Mouse (Mus musculus): ENCODE data around the gene Bag1. TPM values are rescaled to one million over a fixed set of nuclear protein-coding genes. Genes with fewer than 3 reads are reported as not detected.

The Bag1 gene
- polyA plus RNA-seq, 1 experiment from 2014 or later, result 218 TPM

- Histone ChIP-seq H3K4me1 (no peaks in the 10 kb centered on the region), H3K4me2 (no peak overlapping the region), H3K36me3 (peaks cover 60% of the 10 kb centered on the region), H3K9ac (no peak overlapping the region), H3K9me3 (no peaks in the 10 kb centered on the region), H3K4me3 (no peak overlapping the region), H3K27ac (no peak overlapping the region), H3K27me3 (no peaks in the 10 kb centered on the region)
- no peak for ATAC-seq (ENCODE audit: insufficient number of reproducible peaks, low FRiP score, low TSS enrichment, low read depth)
- WGBS, result 90% methylated on average over 5 of the region's 5 CpGs
Measured at GRCm38 (mm10) chr4:40933694-40934093, 14.4 kb downstream of the Bag1 start.

- Histone ChIP-seq H3K4me2 (no peak overlapping the region), H3K9me3 (no peaks in the 10 kb centered on the region), H3K9ac (no peak overlapping the region), H3K36me3 (peaks cover 20% of the 10 kb centered on the region), H3K4me3 (no peak overlapping the region), H3K27ac (no peak overlapping the region), H3K27me3 (no peaks in the 10 kb centered on the region), H3K4me1 (no peaks in the 10 kb centered on the region)
- ATAC-seq (ENCODE audit: insufficient number of reproducible peaks, low FRiP score, low TSS enrichment, low read depth), result no peak
- WGBS, result 88% methylated on average over 7 of the region's 7 CpGs
Measured at GRCm38 (mm10) chr4:40929046-40929445, 19.0 kb downstream of the Bag1 start.

- Histone ChIP-seq H3K27me3 (no peaks in the 10 kb centered on the region), H3K4me2 (no peak overlapping the region), H3K4me1 (no peaks in the 10 kb centered on the region), H3K9ac (no peak overlapping the region), H3K27ac (no peak overlapping the region), H3K36me3 (no peaks in the 10 kb centered on the region), H3K4me3 (no peak overlapping the region), H3K9me3 (no peaks in the 10 kb centered on the region)
- 61% methylated on average over 3 of the region's 3 CpGs for whole genome bisulfite sequencing
- ATAC-seq (ENCODE audit: insufficient number of reproducible peaks, low FRiP score, low TSS enrichment, low read depth), result no peak
Measured at GRCm38 (mm10) chr4:40925568-40925967, 22.5 kb downstream of the Bag1 start.

GRCm38 (mm10) chr4:40923087-40923651 is 24.9 kb downstream of the Bag1 start:
- ATAC-seq (ENCODE audit: insufficient number of reproducible peaks, low FRiP score, low TSS enrichment, low read depth), result no peak
- Histone ChIP-seq H3K4me1 (peaks cover 7% of the 10 kb centered on the region; the same call in 1 of the 2 replicates), H3K27ac (no peak overlapping the region), H3K4me3 (no peak overlapping the region), H3K4me2 (no peak overlapping the region), H3K27me3 (no peaks in the 10 kb centered on the region), H3K9ac (no peak overlapping the region), H3K9me3 (no peaks in the 10 kb centered on the region), H3K36me3 (no peaks in the 10 kb centered on the region)
- 70% methylated on average over 6 of the region's 6 CpGs for WGBS

- Histone ChIP-seq H3K9me3 (no peaks in the 10 kb centered on the region), H3K4me3 (no peak overlapping the region), H3K9ac (no peak overlapping the region), H3K27me3 (no peaks in the 10 kb centered on the region), H3K36me3 (no peaks in the 10 kb centered on the region), H3K27ac (no peak overlapping the region), H3K4me2 (no peak overlapping the region), H3K4me1 (peaks cover 7% of the 10 kb centered on the region; the same call in 1 of the 2 replicates)
- 63% methylated on average over 3 of the region's 3 CpGs for WGBS
- ATAC-seq (ENCODE audit: insufficient number of reproducible peaks, low FRiP score, low TSS enrichment, low read depth), result no peak
Measured at GRCm38 (mm10) chr4:40921288-40921687, 26.8 kb downstream of the Bag1 start.

GRCm38 (mm10) chr4:40920576-40920975 is 27.5 kb downstream of the Bag1 start:
- no peak overlapping the region for H3K9ac ChIP-seq
- peaks cover 7% of the 10 kb centered on the region; the same call in 1 of the 2 replicates for H3K4me1 ChIP-seq
- ATAC-seq (ENCODE audit: insufficient number of reproducible peaks, low FRiP score, low TSS enrichment, low read depth), result no peak
- H3K36me3 ChIP-seq, result no peaks in the 10 kb centered on the region
- no peak overlapping the region for H3K4me2 ChIP-seq
- H3K27me3 ChIP-seq, result no peaks in the 10 kb centered on the region
- 75% methylated on average over 2 of the region's 2 CpGs for WGBS
- no peaks in the 10 kb centered on the region for H3K9me3 ChIP-seq
- no peak overlapping the region for H3K27ac ChIP-seq
- no peak overlapping the region for H3K4me3 ChIP-seq

- no peak within 1 kb of the TSS for H3K4me3 ChIP-seq
- H3K36me3 ChIP-seq, result no peaks in the 10 kb centered on the region
- H3K9ac ChIP-seq, result no peak within 1 kb of the TSS
- no peaks in the 10 kb centered on the region for H3K9me3 ChIP-seq
- H3K4me1 ChIP-seq, result peaks cover 7% of the 10 kb centered on the region; the same call in 1 of the 2 replicates
- no peak for ATAC-seq (ENCODE audit: insufficient number of reproducible peaks, low FRiP score, low TSS enrichment, low read depth)
- H3K27ac ChIP-seq, result no peak within 1 kb of the TSS
- WGBS, result 25% methylated on average over 3 of the region's 3 CpGs
- no peaks in the 10 kb centered on the region for H3K27me3 ChIP-seq
- H3K4me2 ChIP-seq, result no peak within 1 kb of the TSS
Measured at GRCm38 (mm10) chr4:40919785-40920184, 28.3 kb downstream of the Bag1 start, which contains the start of gene Spink4. TSS of gene Spink4 (plus strand) at chr4:40920052.

- H3K4me3 ChIP-seq, result no peak overlapping the region
Measured at GRCm38 (mm10) chr4:40916592-40917155, 31.4 kb downstream of the Bag1 start.

GRCm38 (mm10) chr4:40915947-40916346 is 32.1 kb downstream of the Bag1 start:
- Histone ChIP-seq H3K27ac (no peak overlapping the region), H3K4me2 (no peak overlapping the region), H3K4me3 (no peak overlapping the region), H3K4me1 (peaks cover 7% of the 10 kb centered on the region; the same call in 1 of the 2 replicates), H3K27me3 (no peaks in the 10 kb centered on the region), H3K9me3 (no peaks in the 10 kb centered on the region), H3K9ac (no peak overlapping the region), H3K36me3 (no peaks in the 10 kb centered on the region)
- 79% methylated on average over 5 of the region's 5 CpGs for WGBS
- no peak for ATAC-seq (ENCODE audit: insufficient number of reproducible peaks, low FRiP score, low TSS enrichment, low read depth)

More at GRCm38 (mm10) chr4:40916592-40917155, 31.4 kb downstream of the Bag1 start:
- no peak overlapping the region for H3K4me2 ChIP-seq
- H3K27me3 ChIP-seq, result no peaks in the 10 kb centered on the region
- H3K27ac ChIP-seq, result no peak overlapping the region
- 90% methylated on average over 7 of the region's 7 CpGs for WGBS
- H3K36me3 ChIP-seq, result no peaks in the 10 kb centered on the region
- no peaks in the 10 kb centered on the region for H3K9me3 ChIP-seq
- no peak overlapping the region for H3K9ac ChIP-seq
- peaks cover 7% of the 10 kb centered on the region; the same call in 1 of the 2 replicates for H3K4me1 ChIP-seq
- no peak for ATAC-seq (ENCODE audit: insufficient number of reproducible peaks, low FRiP score, low TSS enrichment, low read depth)

- Histone ChIP-seq H3K27me3 (no peaks in the 10 kb centered on the region), H3K36me3 (no peaks in the 10 kb centered on the region), H3K4me1 (no peaks in the 10 kb centered on the region), H3K4me2 (no peak overlapping the region), H3K9ac (no peak overlapping the region), H3K27ac (no peak overlapping the region), H3K9me3 (no peaks in the 10 kb centered on the region), H3K4me3 (no peak overlapping the region)
- no peak for ATAC-seq (ENCODE audit: insufficient number of reproducible peaks, low FRiP score, low TSS enrichment, low read depth)
Measured at GRCm38 (mm10) chr4:40914287-40914867, 33.7 kb downstream of the Bag1 start.

- H3K9ac ChIP-seq, result no peak overlapping the region
- no peaks in the 10 kb centered on the region for H3K27me3 ChIP-seq
- no peak overlapping the region for H3K4me2 ChIP-seq
- H3K4me1 ChIP-seq, result peaks cover 6% of the 10 kb centered on the region
- H3K4me3 ChIP-seq, result no peak overlapping the region
- no peaks in the 10 kb centered on the region for H3K36me3 ChIP-seq
- 40% methylated on average over 20 of the region's 20 CpGs for WGBS
- peak overlapping the region; percentile 38 for H3K27ac ChIP-seq
- no peak for ATAC-seq (ENCODE audit: insufficient number of reproducible peaks, low FRiP score, low TSS enrichment, low read depth)
- H3K9me3 ChIP-seq, result no peaks in the 10 kb centered on the region
Measured at GRCm38 (mm10) chr4:40908261-40908969, 39.7 kb downstream of the Bag1 start.

- Histone ChIP-seq H3K36me3 (no peaks in the 10 kb centered on the region), H3K4me3 (no peak overlapping the region), H3K27me3 (no peaks in the 10 kb centered on the region), H3K4me2 (no peak overlapping the region), H3K4me1 (peaks cover 6% of the 10 kb centered on the region), H3K9ac (no peak overlapping the region), H3K9me3 (no peaks in the 10 kb centered on the region), H3K27ac (no peak overlapping the region)
- 52% methylated on average over 1 of the region's 1 CpGs for WGBS
- ATAC-seq (ENCODE audit: insufficient number of reproducible peaks, low FRiP score, low TSS enrichment, low read depth), result no peak
Measured at GRCm38 (mm10) chr4:40906298-40906697, 41.8 kb downstream of the Bag1 start.
